Mouse (Mus musculus) mouse trophoblast stem cell (cell line): Measurements from ENCODE around the gene Vmn1r183.
"Not testable (repeated sequence)": the region's sequence is repeated elsewhere in the genome, so short reads cannot be mapped to it uniquely, and the experiment has no call there.

Experiments used
- in situ Hi-C, 2 experiments: fragments of 300-500 bp; cut with MseI, MboI; formaldehyde crosslinking; loops; 2 replicates in 1 of 2; 3 replicates in 1 of 2; pipeline ENCODE4 v1.15.1; 2025

The Vmn1r183 gene

GRCm38 (mm10) chr7:24052660-24053304, at the start of gene Vmn1r183:
TSS of gene Vmn1r183 (plus strand) at chr7:24053254.
- in situ Hi-C loops = no loop called here

- in situ Hi-C loops = not testable (repeated sequence)
Observed at GRCm38 (mm10) chr7:24074424-24074823, 21.4 kb downstream of the Vmn1r183 start.

- in situ Hi-C loops = loop anchor here in 1 of 2 experiments (10.0 to 25.0 kb wide), 2 partner anchors 63 to 95 kb away; no protein-coding TSS in a partner anchor
Observed at GRCm38 (mm10) chr7:24081634-24082431, 28.8 kb downstream of the Vmn1r183 start, which contains the start of gene Zfp180. TSS of gene Zfp180 (plus strand) at chr7:24081924.

- in situ Hi-C loops = loop anchor here in 1 of 2 experiments (10.0 to 25.0 kb wide), 2 partner anchors 62 to 95 kb away; no protein-coding TSS in a partner anchor
Observed at GRCm38 (mm10) chr7:24082457-24083235, 29.6 kb downstream of the Vmn1r183 start.

GRCm38 (mm10) chr7:24086871-24087270, 33.8 kb downstream of the Vmn1r183 start:
- in situ Hi-C loops = loop anchor here in 1 of 2 experiments (10.0 to 25.0 kb wide), 2 partner anchors 58 to 100 kb away; no protein-coding TSS in a partner anchor

- in situ Hi-C loops = loop anchor here in 1 of 2 experiments (10.0 to 25.0 kb wide), 2 partner anchors 57 to 100 kb away; no protein-coding TSS in a partner anchor
Observed at GRCm38 (mm10) chr7:24087485-24088125, 34.6 kb downstream of the Vmn1r183 start.

- in situ Hi-C loops = no loop called here
Observed at GRCm38 (mm10) chr7:24104403-24104802, 51.3 kb downstream of the Vmn1r183 start.

GRCm38 (mm10) chr7:24105144-24105703, 52.2 kb downstream of the Vmn1r183 start:
- in situ Hi-C loops = no loop called here

GRCm38 (mm10) chr7:24110839-24111238, 57.8 kb downstream of the Vmn1r183 start:
- in situ Hi-C loops = no loop called here

- in situ Hi-C loops = no loop called here
Observed at GRCm38 (mm10) chr7:24111772-24112155, 58.7 kb downstream of the Vmn1r183 start.

GRCm38 (mm10) chr7:24112156-24112856, 59.3 kb downstream of the Vmn1r183 start, which contains the start of gene Zfp112:
TSS of gene Zfp112 (plus strand) at chr7:24112314.
- in situ Hi-C loops = no loop called here

GRCm38 (mm10) chr7:24113001-24113400, 59.9 kb downstream of the Vmn1r183 start:
- in situ Hi-C loops = no loop called here
